Mouse (Mus musculus): ENCODE measurements around the gene Bcor.

Bcor gene

GRCm38 (mm10) chrX:12065782-12066181 is 94.4 kb downstream of the Bcor start:
- DNase-seq (ENCODE audit: low read depth), result no peak

GRCm38 (mm10) chrX:12062932-12063260 is 97.3 kb downstream of the Bcor start:
- DNase-seq (ENCODE audit: low read depth), result no peak

GRCm38 (mm10) chrX:12062121-12062931 is 97.8 kb downstream of the Bcor start:
- DNase-seq (ENCODE audit: low read depth), result no peak

GRCm38 (mm10) chrX:12060848-12061247 is 99.3 kb downstream of the Bcor start:
- no peak for DNase-seq (ENCODE audit: low read depth)

- no peak for DNase-seq (ENCODE audit: low read depth)
These were observed 102.9 kb downstream of the Bcor start for GRCm38 (mm10) chrX:12057210-12057609.

- DNase-seq (ENCODE audit: low read depth), result no peak
These were observed 106.7 kb downstream of the Bcor start for GRCm38 (mm10) chrX:12053315-12053914.

- no peak for DNase-seq (ENCODE audit: low read depth)
These were observed 107.5 kb downstream of the Bcor start for GRCm38 (mm10) chrX:12052651-12053050.

GRCm38 (mm10) chrX:12048721-12049120 is 111.4 kb downstream of the Bcor start:
- DNase-seq (ENCODE audit: low read depth), result no peak

GRCm38 (mm10) chrX:12048166-12048565 is 112.0 kb downstream of the Bcor start:
- no peak for DNase-seq (ENCODE audit: low read depth)

- no peak for DNase-seq (ENCODE audit: low read depth)
These were observed 112.8 kb downstream of the Bcor start for GRCm38 (mm10) chrX:12047223-12047911.

GRCm38 (mm10) chrX:12046676-12047075 is 113.5 kb downstream of the Bcor start:
- DNase-seq (ENCODE audit: low read depth), result no peak

GRCm38 (mm10) chrX:12043352-12043751 is 116.8 kb downstream of the Bcor start:
- DNase-seq (ENCODE audit: low read depth), result no peak

- no peak for DNase-seq (ENCODE audit: low read depth)
These were observed 118.7 kb downstream of the Bcor start for GRCm38 (mm10) chrX:12041453-12041852.

GRCm38 (mm10) chrX:12014726-12015464 is 145.3 kb downstream of the Bcor start:
- DNase-seq (ENCODE audit: low read depth), result no peak

- DNase-seq (ENCODE audit: low read depth), result no peak
These were observed 149.5 kb downstream of the Bcor start for GRCm38 (mm10) chrX:12010660-12011059.

- no peak for DNase-seq (ENCODE audit: low read depth)
These were observed 151.1 kb downstream of the Bcor start for GRCm38 (mm10) chrX:12009046-12009445.

GRCm38 (mm10) chrX:12007832-12008540 is 152.2 kb downstream of the Bcor start:
- no peak for DNase-seq (ENCODE audit: low read depth)

- peak; percentile 28 for DNase-seq (ENCODE audit: low read depth)
These were observed 153.0 kb downstream of the Bcor start for GRCm38 (mm10) chrX:12006882-12007753.

GRCm38 (mm10) chrX:12006031-12006881 is 153.9 kb downstream of the Bcor start:
- DNase-seq (ENCODE audit: low read depth), result no peak
